Mouse (Mus musculus) megakaryocyte, adult 5-6 weeks (primary cell): ENCODE data around the gene Spin1. TPM values are rescaled to one million over a fixed set of nuclear protein-coding genes. Genes with fewer than 3 reads are reported as not detected.

Source experiments
- ATAC-seq: 2 replicates; pipeline ENCODE4 v1.8.0; 2016; ENCODE audit warnings: mild to moderate bottlenecking, inconsistent platforms; ENCODE audit not compliant: poor library complexity, severe bottlenecking
- total RNA-seq, 2 experiments: library from RNA; stranded (forward) in 1 of 2; stranded (reverse) in 1 of 2; fragments of 153-499, 151-499 nt in 1 of 2; fragments of 221-1000, 200-1000 nt in 1 of 2; gene quantifications; 2 replicates each; pipeline versions ENCODE4 v1.2.3 to v1.2.4; 2015 to 2017

Gene Spin1
- total RNA-seq, 2 experiments from 2014 or later: 37.5 to 39.2 TPM

GRCm38 (mm10) chr13:51191416-51192140 lies 90.9 kb downstream of the Spin1 start:
- ATAC-seq: no peak

- ATAC-seq: 0 out of 2 replicates have a peak, but pooled peaks have one; percentile 40
Measured at GRCm38 (mm10) chr13:51193893-51194292, 93.2 kb downstream of the Spin1 start.

- no peak for ATAC-seq
Measured at GRCm38 (mm10) chr13:51197699-51198098, 97.0 kb downstream of the Spin1 start.

- ATAC-seq: no peak
Measured at GRCm38 (mm10) chr13:51198186-51198585, 97.5 kb downstream of the Spin1 start.

Other genes with a start within 250 kb of the Spin1 start
- gene Nxnl2, start 70.1 kb downstream of the Spin1 start, total RNA-seq (2015): 1.2 TPM in 1 of 2 replicates, not detected in the other
- gene Nxnl2, start 70.1 kb downstream of the Spin1 start, total RNA-seq (2017): 0.29 and 0.33 TPM in 2 replicates